Mouse (Mus musculus) embryo, embryonic 11 days (tissue): ENCODE data around the gene Slc26a6.
A peak's percentile ranks its signal among the peaks of the same experiment; 100 is the strongest.

Source experiments
- DNase-seq: peaks from one replicate; pipeline ENCODE4 v3.0.0-alpha.2; 2015

The Slc26a6 gene

GRCm38 (mm10) chr9:108847374-108847773 lies 5.7 kb upstream of the Slc26a6 start:
- DNase-seq, result no peak

DNA sequence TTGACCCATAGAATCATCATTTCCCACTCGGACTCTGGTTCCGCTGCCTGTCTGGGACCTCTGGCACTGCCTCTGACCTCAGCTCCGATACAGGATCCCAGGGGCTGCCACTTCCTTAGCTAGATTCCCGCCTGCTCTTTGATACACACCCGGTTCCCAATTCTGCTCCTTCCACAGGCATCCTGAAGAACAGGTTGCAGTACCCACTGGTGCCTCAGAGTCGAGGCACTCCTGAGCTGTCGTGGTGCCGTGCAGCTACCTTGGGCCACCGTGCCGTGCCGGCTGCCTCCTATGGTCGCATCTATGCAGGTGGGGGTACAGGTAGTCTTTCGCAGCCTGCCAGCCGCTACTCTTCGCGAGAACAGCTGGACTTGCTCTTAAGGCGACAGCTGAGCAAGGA lies 4.7 kb upstream of the Slc26a6 start:
- DNase-seq, result no peak

- DNase-seq, result peak; percentile 97
These were observed 655 bp downstream of the Slc26a6 start for GRCm38 (mm10) chr9:108853635-108854240.

- peak; percentile 94 for DNase-seq
These were observed 1.2 kb downstream of the Slc26a6 start for GRCm38 (mm10) chr9:108854241-108854696.

DNA sequence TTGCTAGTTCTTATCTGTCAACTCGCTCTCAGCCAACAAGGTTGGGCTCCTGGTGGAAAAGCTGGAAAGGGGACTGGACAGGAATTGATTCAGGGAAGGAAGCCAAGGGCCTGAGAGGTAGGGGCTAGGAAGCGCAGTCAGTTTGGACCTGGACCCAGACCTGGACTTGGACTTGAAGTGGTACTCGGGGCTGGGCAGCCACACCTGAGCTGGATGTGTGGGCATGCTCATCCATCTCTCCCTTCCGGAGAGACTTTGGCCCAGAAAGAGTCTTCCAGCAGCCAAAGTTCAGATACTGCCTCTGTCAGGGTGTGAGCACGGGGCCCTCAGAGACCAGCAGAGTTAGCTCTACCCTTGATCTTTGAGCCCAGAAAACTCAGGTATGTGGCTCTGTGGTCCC lies 2.3 kb downstream of the Slc26a6 start:
- no peak for DNase-seq

DNA sequence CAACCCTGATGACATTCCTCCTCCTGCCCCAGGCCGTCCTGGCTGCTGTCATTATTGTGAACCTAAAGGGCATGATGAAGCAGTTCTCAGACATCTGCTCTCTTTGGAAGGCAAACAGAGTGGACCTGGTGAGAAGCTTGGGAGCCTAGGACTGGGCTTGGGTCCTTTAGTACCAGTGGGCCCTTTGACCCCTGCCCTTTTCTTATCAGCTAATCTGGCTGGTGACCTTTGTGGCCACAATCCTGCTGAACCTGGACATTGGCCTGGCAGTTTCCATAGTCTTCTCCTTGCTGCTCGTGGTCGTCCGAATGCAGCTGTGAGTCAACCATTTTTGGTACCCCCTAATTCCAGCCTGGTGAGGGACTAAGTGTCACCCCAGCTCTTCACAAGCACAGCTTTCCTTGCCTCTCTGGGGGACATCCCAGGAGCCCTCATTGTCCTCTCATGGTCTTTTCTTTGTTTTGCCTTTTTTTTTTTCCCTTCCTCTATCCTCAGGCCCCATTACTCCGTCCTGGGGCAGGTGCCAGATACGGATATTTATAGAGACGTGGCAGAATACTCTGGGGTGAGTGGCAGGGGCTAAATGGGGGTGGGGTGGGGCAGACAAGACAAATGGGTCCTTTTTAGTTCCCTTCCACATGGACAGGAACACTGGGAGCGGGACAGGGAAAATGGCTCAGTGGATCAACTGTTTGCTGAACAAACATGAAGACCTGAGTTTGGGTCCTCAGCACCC lies 5.9 kb downstream of the Slc26a6 start:
- no peak for DNase-seq

DNA sequence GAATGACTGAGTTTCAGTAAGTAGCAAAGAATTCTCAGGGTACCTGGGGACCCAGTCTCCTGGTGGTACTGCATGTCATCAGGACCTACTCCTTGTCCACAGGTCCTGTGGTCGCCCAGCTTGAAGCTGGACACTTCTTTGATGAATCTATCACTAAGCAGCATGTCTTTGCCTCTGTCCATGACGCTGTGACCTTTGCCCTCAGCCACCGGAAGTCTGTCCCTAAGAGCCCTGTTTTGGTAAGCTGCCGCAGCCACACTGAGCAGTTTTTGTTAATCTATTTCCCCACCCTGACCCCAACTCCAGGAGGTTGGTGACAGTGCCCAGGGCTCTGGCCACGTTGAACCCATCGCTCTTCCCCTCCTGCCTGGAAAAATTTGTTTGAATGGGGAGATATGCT lies 59.2 kb downstream of the Slc26a6 start:
- DNase-seq, result no peak

DNA sequence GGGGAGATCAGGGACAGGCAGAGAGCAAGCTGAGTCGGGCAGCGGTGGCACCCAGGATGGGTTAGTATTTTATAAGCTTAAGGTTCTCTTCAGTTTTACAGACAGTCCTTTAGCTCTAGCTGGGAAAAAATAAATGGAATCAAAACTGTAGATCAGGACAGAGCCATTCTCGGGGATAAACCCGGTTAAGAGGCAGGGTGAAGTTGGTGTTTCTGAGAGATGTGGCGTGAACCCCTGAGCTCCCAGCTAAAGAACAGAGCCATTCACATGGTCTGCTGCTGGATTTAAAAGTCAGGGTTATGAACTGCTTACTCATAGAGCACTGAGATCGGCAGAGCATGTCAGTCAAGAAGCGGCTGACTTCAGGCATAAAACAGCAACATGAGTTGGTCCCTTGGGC lies 60.1 kb downstream of the Slc26a6 start:
- no peak for DNase-seq

DNA sequence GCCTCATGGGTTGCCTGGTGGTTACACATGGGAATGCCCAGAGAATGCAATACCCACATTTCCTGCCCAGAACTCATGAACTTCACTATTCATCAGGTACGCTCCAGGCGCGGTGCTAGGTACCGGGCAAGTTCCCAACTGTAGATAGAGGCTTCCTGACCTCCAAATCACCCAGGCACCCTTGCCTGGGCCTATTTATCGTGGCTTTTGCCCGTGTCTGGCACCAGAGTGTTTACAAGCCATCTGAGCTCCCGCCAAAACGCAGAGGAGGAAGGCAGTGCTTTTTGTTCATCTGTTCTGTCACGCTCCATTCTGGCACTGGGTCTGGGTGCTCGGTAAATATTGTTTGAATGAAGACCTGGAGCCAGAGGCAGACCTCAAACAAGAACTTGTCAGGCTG lies 60.5 kb downstream of the Slc26a6 start:
- no peak for DNase-seq

DNA sequence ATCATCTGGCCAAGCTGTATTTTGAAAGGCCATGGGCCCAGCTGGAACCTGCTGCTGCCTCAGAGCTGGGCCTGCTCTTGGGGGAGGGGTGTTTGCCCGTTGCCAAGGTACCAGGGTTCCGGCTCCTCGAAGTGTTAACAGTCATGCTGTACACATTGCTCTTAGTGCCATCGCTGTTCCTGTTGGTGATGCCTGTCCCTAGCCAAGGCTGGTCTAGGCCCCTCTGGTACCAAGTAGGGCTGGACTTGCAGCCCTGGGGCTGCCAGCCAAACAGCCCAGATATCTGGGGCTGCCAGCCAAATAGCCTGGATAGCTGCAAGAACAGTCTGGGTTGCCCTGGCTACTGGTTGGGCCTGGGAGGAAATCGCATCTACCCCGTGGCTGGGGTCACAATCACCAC lies 61.4 kb downstream of the Slc26a6 start, which contains the start of gene Tmem89:
Gene Tmem89 (plus strand): TSS at position 129 of the 400 bp plus-strand sequence.
- no peak for DNase-seq

DNA sequence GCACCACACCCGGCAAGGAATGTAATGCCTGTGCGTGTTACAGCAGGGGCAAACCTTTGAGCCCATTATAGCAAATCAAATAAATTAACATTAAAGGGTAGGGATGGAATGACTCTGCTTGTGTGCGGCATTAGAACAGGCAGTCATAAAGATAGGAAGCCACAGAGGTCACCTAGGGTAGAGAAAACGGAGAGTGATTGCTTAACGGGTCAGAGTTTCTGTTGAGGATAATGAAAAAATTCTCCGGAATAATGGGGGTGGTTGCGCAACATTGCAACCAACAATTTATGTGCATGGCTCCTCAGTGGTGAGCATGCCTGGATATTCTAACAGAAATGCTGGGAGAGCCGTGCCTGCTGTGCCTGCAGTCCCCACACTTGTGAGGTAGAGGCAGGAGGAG lies 72.8 kb downstream of the Slc26a6 start:
- DNase-seq, result no peak

GRCm38 (mm10) chr9:108928424-108928823 lies 75.3 kb downstream of the Slc26a6 start:
- no peak for DNase-seq

- no peak for DNase-seq
These were observed 82.9 kb downstream of the Slc26a6 start for GRCm38 (mm10) chr9:108935991-108936390.

DNA sequence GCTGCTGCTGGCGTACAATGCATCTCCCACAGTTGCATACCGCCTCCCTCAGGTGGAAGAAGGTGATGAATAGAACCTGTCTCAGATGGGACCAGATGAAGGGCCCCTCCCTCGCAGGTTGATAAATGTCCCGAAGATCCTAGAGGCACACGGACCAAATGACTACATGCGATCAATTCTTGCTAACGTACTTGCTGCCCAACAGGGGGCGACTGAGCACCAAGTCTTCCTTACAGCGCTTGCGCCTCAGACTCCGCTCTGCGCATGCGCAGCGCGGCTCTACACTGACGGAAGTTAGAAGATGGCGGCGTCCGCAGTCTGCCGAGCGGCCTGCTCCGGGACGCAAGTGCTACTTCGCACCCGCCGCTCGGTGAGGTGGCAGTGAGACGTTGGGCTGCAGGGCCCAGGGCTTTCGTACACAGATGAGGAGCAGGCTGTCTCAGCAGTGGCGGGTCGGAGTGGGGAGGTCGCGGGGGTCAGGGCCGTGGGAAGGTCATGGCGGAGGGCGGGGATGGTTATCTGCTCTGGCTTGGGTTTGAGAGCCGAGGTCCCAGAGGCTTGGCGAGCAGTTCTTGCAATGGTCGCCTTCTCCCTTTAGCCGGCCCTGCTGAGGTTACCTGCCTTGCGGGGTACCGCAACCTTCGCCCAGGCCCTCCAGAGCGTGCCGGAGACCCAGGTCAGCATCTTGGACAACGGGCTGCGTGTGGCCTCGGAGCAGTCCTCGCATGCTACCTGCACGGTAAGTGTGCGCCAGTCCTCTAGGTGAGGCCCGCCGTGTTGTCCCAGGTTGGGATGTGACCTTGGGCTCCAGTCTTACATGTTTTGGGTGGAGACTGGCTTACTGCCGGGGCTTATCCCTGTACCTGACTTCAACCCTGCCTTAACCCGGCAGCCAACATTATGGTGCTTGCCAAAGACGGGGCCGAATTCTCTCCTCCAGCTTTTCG lies 83.6 kb downstream of the Slc26a6 start, which contains the start of gene Uqcrc1:
Gene Uqcrc1 (plus strand): TSS at position 216 of the 947 bp plus-strand sequence.
- DNase-seq, result peak; percentile 98

DNA sequence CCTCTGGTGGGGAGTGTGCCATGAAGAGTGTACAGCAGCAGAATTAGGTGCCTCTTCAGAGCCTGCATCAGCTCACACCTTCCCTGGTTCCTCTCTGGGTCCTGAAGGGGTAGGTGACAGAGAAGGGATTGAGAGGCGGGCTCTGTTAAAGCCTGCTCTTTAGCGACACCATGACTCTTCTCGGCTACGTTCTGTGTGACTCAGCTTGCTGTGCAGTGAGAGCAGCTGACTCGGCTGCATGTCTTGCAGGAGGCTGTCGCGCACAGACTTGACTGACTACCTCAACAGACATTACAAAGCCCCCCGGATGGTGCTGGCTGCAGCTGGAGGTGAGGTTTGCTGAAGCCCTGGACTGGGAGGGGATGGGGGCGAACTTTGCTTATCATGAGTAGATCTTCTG lies 92.0 kb downstream of the Slc26a6 start:
- no peak for DNase-seq

DNA sequence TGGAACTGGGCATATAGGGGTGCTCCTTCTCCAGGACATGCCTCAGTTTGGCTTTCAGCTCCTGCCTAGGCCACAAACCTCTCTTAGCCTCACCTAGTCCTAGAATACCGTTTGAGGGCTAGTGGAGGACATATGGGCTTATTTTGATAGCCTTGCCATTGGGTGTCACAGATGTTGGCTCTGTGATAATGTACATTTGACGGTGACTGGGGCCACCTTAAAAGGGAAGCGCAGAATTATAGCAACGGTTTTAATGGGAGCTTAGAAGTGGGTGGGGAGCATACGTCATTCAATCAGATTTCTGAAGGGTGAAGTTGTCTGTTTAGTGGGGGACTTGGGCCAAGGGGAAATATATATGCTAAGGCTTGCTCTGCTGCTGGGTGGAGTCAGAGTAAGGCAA lies 92.5 kb downstream of the Slc26a6 start:
- no peak for DNase-seq

DNA sequence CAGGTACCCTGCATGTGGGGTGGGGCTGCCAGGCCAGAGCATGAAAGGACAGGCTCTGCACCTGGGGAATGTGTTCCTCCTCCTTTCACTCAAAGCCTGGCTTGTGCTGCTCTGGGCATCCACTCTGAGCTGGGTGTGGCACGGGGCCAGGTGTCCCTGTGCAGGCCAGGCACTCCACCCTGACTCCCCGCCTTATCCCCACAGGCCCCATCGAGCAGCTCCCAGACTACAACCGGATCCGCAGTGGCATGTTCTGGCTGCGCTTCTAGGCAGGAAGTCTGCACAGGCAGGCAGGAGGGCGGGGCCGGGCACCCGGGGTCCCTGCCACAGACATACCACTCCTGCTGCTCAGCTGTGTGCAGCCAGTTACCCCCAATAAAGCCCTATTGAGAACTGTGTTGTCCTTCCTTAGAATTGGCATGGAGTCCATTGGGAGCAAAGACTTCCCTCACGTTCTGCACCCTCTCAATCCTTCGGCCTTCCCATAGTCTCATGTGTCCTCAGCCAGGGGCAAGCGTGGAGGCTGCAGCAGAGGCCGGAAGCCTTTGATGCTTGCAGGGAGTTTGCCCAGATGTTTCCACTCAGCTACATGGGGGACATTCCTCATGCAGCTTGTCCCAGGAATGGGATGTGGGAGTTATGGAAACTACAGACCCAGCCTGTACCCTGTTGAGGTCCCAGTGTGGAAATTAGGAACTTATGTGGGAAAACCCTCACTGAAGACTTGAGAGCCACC lies 96.3 kb downstream of the Slc26a6 start:
- peak; percentile 69 for DNase-seq

- DNase-seq, result no peak
These were observed 97.1 kb downstream of the Slc26a6 start for GRCm38 (mm10) chr9:108949967-108950728.

GRCm38 (mm10) chr9:108953081-108953636 lies 100.1 kb downstream of the Slc26a6 start, which contains the start of gene Col7a1:
Col7a1 (plus strand) TSS chr9:108953586.
- DNase-seq, result peak; percentile 16

DNA sequence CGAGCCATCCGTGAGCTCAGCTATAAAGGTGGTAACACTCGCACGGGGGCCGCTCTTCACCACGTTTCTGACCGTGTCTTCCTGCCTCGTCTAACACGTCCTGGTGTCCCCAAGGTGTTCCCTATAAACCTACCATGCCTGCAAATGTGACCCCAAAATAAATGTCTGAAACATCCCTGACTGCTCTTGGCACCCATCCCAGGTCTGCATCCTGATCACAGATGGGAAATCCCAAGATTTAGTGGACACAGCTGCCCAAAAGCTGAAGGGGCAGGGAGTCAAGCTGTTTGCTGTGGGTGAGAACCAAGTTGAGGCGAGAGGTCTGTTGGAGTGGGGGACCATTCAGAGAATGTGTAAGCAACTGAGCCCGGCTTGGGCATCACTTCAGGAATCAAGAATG lies 102.2 kb downstream of the Slc26a6 start:
- DNase-seq, result no peak

DNA sequence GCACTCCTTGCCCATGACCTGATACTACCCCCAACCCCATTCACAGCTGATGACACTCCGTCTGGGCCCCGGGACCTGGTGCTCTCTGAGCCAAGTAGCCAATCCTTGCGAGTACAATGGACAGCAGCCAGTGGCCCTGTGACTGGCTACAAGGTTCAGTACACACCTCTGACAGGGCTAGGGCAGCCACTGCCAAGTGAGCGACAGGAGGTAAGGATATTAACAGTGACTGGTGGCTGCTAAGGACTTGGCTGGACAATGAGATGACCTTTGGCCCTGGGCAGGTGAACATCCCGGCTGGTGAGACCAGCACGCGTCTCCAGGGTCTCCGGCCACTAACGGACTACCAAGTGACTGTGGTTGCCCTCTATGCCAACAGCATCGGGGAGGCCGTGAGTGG lies 102.8 kb downstream of the Slc26a6 start:
- no peak for DNase-seq
